Mouse (Mus musculus) small intestine, adult 2 months (tissue): ENCODE measurements around the gene Tmem37. TPM values are rescaled to one million over a fixed set of nuclear protein-coding genes. Genes with fewer than 3 reads are reported as not detected.

ENCODE experiments used
- H3K27ac ChIP-seq: fragments of 200-500 bp; 2 replicates; pipeline ENCODE4 v1.5.1; 2012; ENCODE audit warnings: low read depth, low read length, control low read depth, inconsistent platforms; ENCODE audit not compliant: insufficient read depth
- H3K27me3 ChIP-seq: fragments of 200-500 bp; 2 replicates; pipeline ENCODE4 v1.6.1; 2012; ENCODE audit warnings: mild to moderate bottlenecking, moderate library complexity, low read length, inconsistent platforms; ENCODE audit not compliant: control insufficient read depth, insufficient read depth
- H3K36me3 ChIP-seq: fragments of 200-500 bp; 2 replicates; pipeline ENCODE4 v1.6.1; 2012; ENCODE audit warnings: mild to moderate bottlenecking, low read length, control low read depth, inconsistent platforms; ENCODE audit not compliant: control insufficient read depth, insufficient read depth
- H3K4me1 ChIP-seq: fragments of 200-500 bp; 2 replicates; pipeline ENCODE4 v1.6.1; 2012; ENCODE audit warnings: low read length, inconsistent platforms, mixed read lengths; ENCODE audit not compliant: control insufficient read depth, insufficient read depth, insufficient read length
- H3K4me3 ChIP-seq: fragments of 200-500 bp; 2 replicates; pipeline ENCODE4 v1.5.1; 2012; ENCODE audit warnings: low read depth, mild to moderate bottlenecking, control low read depth, inconsistent platforms, low read length, moderate library complexity
- CTCF ChIP-seq: fragments of 200-500 bp; IDR thresholded peaks from 2 replicates; pipeline ENCODE4 v1.5.1; 2012; ENCODE audit warnings: low read depth, mild to moderate bottlenecking, control low read depth, inconsistent platforms, low read length, moderate library complexity, mixed read lengths; ENCODE audit not compliant: insufficient replicate concordance, insufficient read length; ENCODE audit errors: extremely low read depth
- POLR2A ChIP-seq: fragments of 200-500 bp; IDR thresholded peaks from 2 replicates; pipeline ENCODE4 v1.6.1; 2012; ENCODE audit warnings: low read depth, mild to moderate bottlenecking, control low read depth, inconsistent platforms, low read length, moderate library complexity
- WGBS: fragments of 180-500 bp; shearing (Covaris S2); methylation state at CpG from one replicate; pipeline ENCODE4 v1.1.7; 2018; 5-methylcytosine and 5-hydroxymethylcytosine counted together
- polyA plus RNA-seq: library from polyadenylated mRNA; depleted of rRNA; stranded (reverse); fragments of >200 nt; gene quantifications from 2 replicates; pipeline ENCODE4 v1.2.3, GENCODE M21; 2012

Tmem37 gene
- polyA plus RNA-seq, 1 experiment = 171 TPM

- H3K4me1 ChIP-seq = peaks cover 31% of the 10 kb centered on the region
- TF ChIP-seq CTCF (no peak), POLR2A (no peak)
- 31% methylated on average over 4 of the region's 4 CpGs for WGBS
- H3K36me3 ChIP-seq = peaks cover 40% of the 10 kb centered on the region
- peak overlapping the region; percentile 98 for H3K27ac ChIP-seq
- no peaks in the 10 kb centered on the region for H3K27me3 ChIP-seq
- peak overlapping the region; percentile 77 for H3K4me3 ChIP-seq
Observed at GRCm38 (mm10) chr1:120119389-120119788, 45.5 kb upstream of the Tmem37 start.

- TF ChIP-seq POLR2A = no peak
- TF ChIP-seq CTCF = no peak
- Histone ChIP-seq H3K27me3 (no peaks in the 10 kb centered on the region), H3K27ac (no peak overlapping the region), H3K4me3 (no peak overlapping the region; the same call in 1 of the 2 replicates), H3K4me1 (peaks cover 29% of the 10 kb centered on the region), H3K36me3 (peaks cover 44% of the 10 kb centered on the region)
- WGBS = 69% methylated on average over 2 of the region's 2 CpGs
Observed at GRCm38 (mm10) chr1:120118854-120119253, 45.0 kb upstream of the Tmem37 start.

- Histone ChIP-seq H3K4me1 (peaks cover 18% of the 10 kb centered on the region), H3K36me3 (peaks cover 57% of the 10 kb centered on the region), H3K4me3 (0 out of 2 replicates have a peak overlapping the region, but pooled peaks have one; percentile 11), H3K27ac (peak overlapping the region; percentile 81), H3K27me3 (no peaks in the 10 kb centered on the region)
- TF ChIP-seq POLR2A = no peak
- TF ChIP-seq CTCF = no peak
- WGBS = 36% methylated on average over 11 of the region's 11 CpGs
Observed at GRCm38 (mm10) chr1:120116106-120116505, 42.2 kb upstream of the Tmem37 start.

GRCm38 (mm10) chr1:120115671-120116081, 41.8 kb upstream of the Tmem37 start:
- Histone ChIP-seq H3K27me3 (no peaks in the 10 kb centered on the region), H3K4me1 (peaks cover 18% of the 10 kb centered on the region), H3K36me3 (peaks cover 57% of the 10 kb centered on the region), H3K27ac (peak overlapping the region; percentile 52), H3K4me3 (no peak overlapping the region)
- TF ChIP-seq POLR2A = no peak
- no peak for TF ChIP-seq CTCF
- 28% methylated on average over 9 of the region's 9 CpGs for WGBS

- 80% methylated on average over 12 of the region's 12 CpGs for WGBS
- Histone ChIP-seq H3K4me1 (peaks cover 13% of the 10 kb centered on the region), H3K27me3 (no peaks in the 10 kb centered on the region), H3K4me3 (no peak overlapping the region), H3K27ac (no peak overlapping the region), H3K36me3 (peaks cover 42% of the 10 kb centered on the region)
- TF ChIP-seq POLR2A (no peak; the same call in 1 of the 2 replicates), CTCF (no peak)
Observed at GRCm38 (mm10) chr1:120112251-120113187, 38.6 kb upstream of the Tmem37 start.

- WGBS = 75% methylated on average over 8 of the region's 8 CpGs
- TF ChIP-seq CTCF (no peak), POLR2A (no peak)
- H3K4me1 ChIP-seq = peaks cover 11% of the 10 kb centered on the region; the same call in 1 of the 2 replicates
- H3K27me3 ChIP-seq = no peaks in the 10 kb centered on the region
- no peak overlapping the region for H3K4me3 ChIP-seq
- no peak overlapping the region for H3K27ac ChIP-seq
- H3K36me3 ChIP-seq = peaks cover 36% of the 10 kb centered on the region
Observed at GRCm38 (mm10) chr1:120111766-120112165, 37.9 kb upstream of the Tmem37 start.

- H3K36me3 ChIP-seq = peaks cover 23% of the 10 kb centered on the region
- no peak overlapping the region for H3K4me3 ChIP-seq
- TF ChIP-seq POLR2A (no peak), CTCF (no peak)
- H3K27ac ChIP-seq = no peak overlapping the region
- WGBS = 91% methylated on average over 19 of the region's 19 CpGs
- peaks cover 4% of the 10 kb centered on the region; the same call in 1 of the 2 replicates for H3K4me1 ChIP-seq
- H3K27me3 ChIP-seq = no peaks in the 10 kb centered on the region
Observed at GRCm38 (mm10) chr1:120109741-120110432, 36.0 kb upstream of the Tmem37 start.
